Mouse (Mus musculus): ENCODE data around the gene Cd44.

Cd44 gene

GRCm38 (mm10) chr2:102867396-102868088, 33.9 kb downstream of the Cd44 start:
- no peak for DNase-seq

GRCm38 (mm10) chr2:102866594-102866993, 34.9 kb downstream of the Cd44 start:
- peak in 1 of 2 experiments; percentile 6 for DNase-seq

GRCm38 (mm10) chr2:102865354-102865752, 36.1 kb downstream of the Cd44 start:
- DNase-seq = no peak

- no peak for DNase-seq
Measured at GRCm38 (mm10) chr2:102864695-102865353, 36.6 kb downstream of the Cd44 start.

- no peak for DNase-seq
Measured at GRCm38 (mm10) chr2:102864036-102864435, 37.4 kb downstream of the Cd44 start.

- no peak for DNase-seq
Measured at GRCm38 (mm10) chr2:102863583-102863982, 37.9 kb downstream of the Cd44 start.

- DNase-seq = no peak
Measured at GRCm38 (mm10) chr2:102862706-102863105, 38.8 kb downstream of the Cd44 start.

- DNase-seq = no peak
Measured at GRCm38 (mm10) chr2:102858271-102858670, 43.2 kb downstream of the Cd44 start.

- DNase-seq = no peak
Measured at GRCm38 (mm10) chr2:102853297-102853696, 48.2 kb downstream of the Cd44 start.

- DNase-seq = no peak
Measured at GRCm38 (mm10) chr2:102851936-102852477, 49.5 kb downstream of the Cd44 start.

- DNase-seq = no peak
Measured at GRCm38 (mm10) chr2:102850026-102850425, 51.4 kb downstream of the Cd44 start.

- DNase-seq = no peak
Measured at GRCm38 (mm10) chr2:102848811-102849433, 52.5 kb downstream of the Cd44 start.

- DNase-seq = no peak
Measured at GRCm38 (mm10) chr2:102841231-102841630, 60.2 kb downstream of the Cd44 start.

GRCm38 (mm10) chr2:102838179-102838578, 63.3 kb downstream of the Cd44 start:
- DNase-seq = no peak

GRCm38 (mm10) chr2:102831547-102831946, 69.9 kb downstream of the Cd44 start:
- no peak for DNase-seq

GRCm38 (mm10) chr2:102829201-102829600, 72.3 kb downstream of the Cd44 start:
- DNase-seq = peak; percentile 69 to 70

- DNase-seq = no peak
Measured at GRCm38 (mm10) chr2:102828381-102828780, 73.1 kb downstream of the Cd44 start.

GRCm38 (mm10) chr2:102827841-102828240, 73.6 kb downstream of the Cd44 start:
- no peak for DNase-seq

GRCm38 (mm10) chr2:102825961-102826633, 75.4 kb downstream of the Cd44 start:
- no peak for DNase-seq

GRCm38 (mm10) chr2:102822036-102822435, 79.4 kb downstream of the Cd44 start:
- no peak for DNase-seq

GRCm38 (mm10) chr2:102820790-102821189, 80.7 kb downstream of the Cd44 start:
- peak in 1 of 2 experiments; percentile 3 for DNase-seq

- DNase-seq = peak; percentile 38 to 54
Measured at GRCm38 (mm10) chr2:102820225-102820711, 81.2 kb downstream of the Cd44 start.

GRCm38 (mm10) chr2:102815289-102815809, 86.1 kb downstream of the Cd44 start:
- peak in 1 of 2 experiments; percentile 22 for DNase-seq

All from kidney, postnatal 4 days (tissue).